Mouse (Mus musculus) 416B (cell line): ENCODE measurements around the gene Mdga1.

ENCODE experiments used
- DNase-seq: peaks from one replicate; pipeline ENCODE4 v3.0.0; 2011; ENCODE audit warnings: low read depth

The Mdga1 gene

GRCm38 (mm10) chr17:29979841-29980240 lies 10.0 kb upstream of the Mdga1 start:
- peak; percentile 87 for DNase-seq

DNA sequence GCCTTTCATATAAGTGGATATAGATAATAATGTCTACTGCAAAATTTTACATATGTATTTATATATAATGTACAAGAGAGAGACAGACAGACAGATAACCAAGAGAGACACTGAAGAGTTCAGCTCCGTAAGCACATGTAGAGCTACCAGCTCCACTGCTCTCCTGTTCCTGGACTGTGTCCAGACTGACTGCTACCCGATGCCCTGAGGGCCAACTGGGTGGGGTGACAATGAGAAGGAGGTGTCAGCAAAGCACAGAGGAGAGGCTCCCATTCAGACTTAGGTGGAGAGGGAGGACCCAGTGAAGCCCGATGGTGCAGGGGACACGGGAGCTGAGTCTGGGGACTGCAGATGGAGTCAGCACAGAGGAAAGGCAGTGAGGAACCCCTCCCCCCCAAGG lies 9.1 kb upstream of the Mdga1 start:
- DNase-seq: no peak

DNA sequence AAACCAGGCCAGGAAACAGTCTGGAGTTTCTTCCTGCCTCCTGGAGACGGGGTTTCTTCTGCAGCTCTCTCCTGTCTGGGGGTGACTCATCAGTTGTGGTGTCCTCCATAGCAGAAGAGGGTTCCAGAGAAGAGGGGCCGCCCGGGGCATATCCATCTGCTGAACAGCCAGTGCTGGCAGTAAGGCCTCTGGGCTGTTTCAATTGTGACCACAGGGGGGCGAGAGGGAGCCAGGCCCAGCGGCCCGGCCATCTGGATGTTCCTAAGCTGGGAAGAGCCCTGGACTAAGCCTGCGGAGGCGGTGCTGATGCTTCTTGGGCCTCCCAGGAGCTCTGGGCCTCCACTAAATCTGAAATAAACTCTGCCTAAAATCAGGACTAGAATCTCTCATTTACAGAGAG lies 5.8 kb upstream of the Mdga1 start:
- peak; percentile 90 for DNase-seq

GRCm38 (mm10) chr17:29973226-29973625 lies 3.3 kb upstream of the Mdga1 start:
- DNase-seq: no peak

- DNase-seq: no peak
Measured at GRCm38 (mm10) chr17:29971761-29972432, 2.0 kb upstream of the Mdga1 start.

DNA sequence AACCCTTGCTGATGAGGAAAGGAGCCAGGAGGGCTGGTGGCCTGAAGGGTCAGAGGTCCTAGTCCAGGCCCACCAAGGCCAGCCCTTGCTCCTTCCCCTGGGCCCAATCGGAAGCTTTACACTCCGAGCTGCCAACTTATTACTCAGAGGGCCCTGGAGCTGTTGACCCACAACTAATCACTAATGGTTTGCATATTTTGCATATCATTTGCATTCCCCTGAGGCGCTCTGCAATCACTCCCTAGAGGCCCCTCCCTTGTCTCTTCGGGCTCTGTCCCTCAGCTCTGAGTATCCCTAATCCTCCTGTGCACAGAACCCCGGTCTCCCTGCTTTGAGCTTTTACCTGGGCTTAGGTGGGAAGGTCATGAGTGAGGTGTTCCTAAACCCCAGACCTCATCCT lies 4.4 kb downstream of the Mdga1 start:
- no peak for DNase-seq

DNA sequence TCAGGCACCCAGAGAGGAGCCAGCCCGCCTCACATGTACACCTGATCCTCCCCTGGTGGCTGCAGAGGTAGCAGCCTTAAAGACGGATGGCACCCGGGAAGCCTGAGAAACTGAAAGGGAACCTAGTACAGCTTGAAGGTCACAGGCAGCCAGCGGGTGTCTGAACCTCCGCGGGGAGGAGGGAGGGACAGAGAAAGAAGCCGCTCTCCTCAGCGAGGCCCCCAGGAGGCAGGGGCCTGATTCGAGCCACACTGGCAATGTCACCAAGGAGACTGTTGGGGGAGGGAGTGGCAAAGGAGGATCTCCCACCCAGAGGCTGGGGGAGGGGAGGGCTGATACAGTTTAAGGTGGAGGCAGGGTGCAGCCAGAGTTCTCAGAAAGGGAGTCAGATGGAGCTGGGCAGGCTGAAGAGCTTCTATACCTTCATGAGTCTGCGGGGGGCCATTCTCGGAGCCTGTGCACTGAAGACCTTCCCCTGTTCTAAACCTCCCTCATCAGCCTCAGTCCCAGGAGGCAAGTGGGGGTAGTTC lies 6.1 kb downstream of the Mdga1 start:
- no peak for DNase-seq

- DNase-seq: no peak
Measured at GRCm38 (mm10) chr17:29955880-29956279, 14.0 kb downstream of the Mdga1 start.

GRCm38 (mm10) chr17:29954316-29954715 lies 15.6 kb downstream of the Mdga1 start:
- peak; percentile 78 for DNase-seq

- peak; percentile 76 for DNase-seq
Measured at GRCm38 (mm10) chr17:29951100-29951499, 18.8 kb downstream of the Mdga1 start.

DNA sequence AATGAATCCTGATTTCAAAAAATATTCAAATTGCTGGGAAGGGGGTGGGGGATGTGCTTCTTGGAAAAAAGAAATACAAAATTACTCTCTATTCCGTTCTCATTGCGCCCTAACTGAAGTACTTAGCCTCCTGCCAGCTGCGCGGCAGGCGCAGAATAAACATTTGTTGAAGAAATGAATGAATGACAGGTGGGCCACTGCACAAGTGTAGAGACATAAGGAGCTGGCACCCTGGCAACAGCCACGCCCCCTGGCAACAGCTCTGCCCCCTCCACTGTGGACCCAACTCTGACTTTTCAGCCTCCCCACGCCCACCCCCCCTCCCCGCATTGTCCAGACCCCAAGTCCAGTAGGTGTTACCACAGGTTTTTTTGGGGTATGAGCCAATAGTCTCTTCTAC lies 19.3 kb downstream of the Mdga1 start:
- DNase-seq: no peak

- DNase-seq: no peak
Measured at GRCm38 (mm10) chr17:29947271-29947714, 22.6 kb downstream of the Mdga1 start.

DNA sequence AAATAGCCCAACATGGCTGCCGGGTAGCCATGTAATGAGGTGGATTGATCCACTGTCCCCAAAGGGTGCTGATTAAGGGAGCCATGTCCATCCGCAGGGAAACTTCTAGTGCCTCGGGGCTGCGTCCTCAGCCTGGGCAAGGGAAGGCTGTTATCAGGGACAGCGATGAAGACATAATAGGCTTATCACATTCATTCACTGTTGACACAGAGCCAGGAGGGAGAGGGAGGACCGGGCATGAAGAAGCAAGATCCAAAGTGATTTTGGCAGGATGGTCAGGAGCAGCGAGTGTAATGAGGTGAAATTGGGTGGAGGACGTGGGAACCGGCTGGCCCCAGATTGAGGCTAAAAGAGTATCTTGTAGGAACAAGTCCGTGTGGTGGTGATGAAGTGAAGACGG lies 25.5 kb downstream of the Mdga1 start:
- DNase-seq: no peak

DNA sequence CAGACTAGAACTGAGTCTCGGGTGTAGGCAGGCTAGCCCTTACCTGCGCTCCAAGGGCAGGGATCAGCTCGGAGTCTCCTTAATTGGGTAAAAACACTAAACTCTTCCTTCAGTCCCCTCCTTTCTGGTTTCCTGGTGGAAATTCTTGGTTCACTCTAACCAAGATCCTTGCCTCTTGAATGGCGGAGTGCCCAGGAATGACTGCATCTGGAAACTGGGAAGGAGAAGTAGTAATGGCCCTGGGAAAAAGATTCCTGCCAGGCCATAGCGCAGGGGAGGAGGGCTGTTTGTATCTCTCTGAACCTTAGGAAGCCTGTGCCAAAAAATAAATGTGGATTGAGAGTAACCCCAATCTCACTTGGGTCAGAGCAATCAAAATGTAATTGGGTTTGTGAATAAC lies 30.9 kb downstream of the Mdga1 start:
- DNase-seq: no peak

- DNase-seq: no peak
Measured at GRCm38 (mm10) chr17:29937350-29937781, 32.5 kb downstream of the Mdga1 start.

GRCm38 (mm10) chr17:29934133-29934851 lies 35.6 kb downstream of the Mdga1 start:
- DNase-seq: peak; percentile 45

- no peak for DNase-seq
Measured at GRCm38 (mm10) chr17:29932753-29933152, 37.1 kb downstream of the Mdga1 start.

- no peak for DNase-seq
Measured at GRCm38 (mm10) chr17:29931224-29931945, 38.5 kb downstream of the Mdga1 start.

DNA sequence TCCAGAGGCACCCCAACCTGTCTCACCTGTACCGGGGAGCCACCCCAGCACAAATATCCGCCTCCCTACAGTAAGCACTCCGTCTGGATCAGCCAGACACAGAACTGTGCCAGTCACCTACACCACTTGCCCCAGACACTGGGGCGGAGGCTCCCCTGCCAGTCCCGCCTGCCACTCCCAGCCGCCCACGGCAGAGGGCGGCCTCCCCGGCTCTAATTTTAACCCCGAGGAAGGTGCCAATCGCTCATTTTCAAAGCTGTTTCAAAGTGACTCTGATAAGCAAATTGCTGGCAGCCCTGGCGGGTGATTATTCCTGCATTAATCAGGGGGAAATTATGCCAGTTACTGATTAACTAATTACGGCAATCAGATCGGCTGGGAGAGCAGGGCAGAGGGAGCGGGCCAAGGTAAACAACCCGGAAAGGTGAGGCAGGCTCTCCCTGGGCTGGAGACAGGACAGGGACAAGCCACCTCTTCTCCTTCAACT lies 41.1 kb downstream of the Mdga1 start:
- no peak for DNase-seq

GRCm38 (mm10) chr17:29925608-29926606 lies 44.0 kb downstream of the Mdga1 start:
- no peak for DNase-seq

- DNase-seq: no peak
Measured at GRCm38 (mm10) chr17:29920089-29920488, 49.8 kb downstream of the Mdga1 start.
